Mouse (Mus musculus) 3134 (cell line): ENCODE measurements at regions not wholly inside any gene's neighbourhood (a gene's known extent, or its start where the extent isn't known, plus 50 kb on each side); places are given as distances from the start of the nearest gene placed in this dataset.

Experiments used
- DNase-seq: peaks from one replicate; pipeline ENCODE4 v3.0.0-alpha.2; 2011; ENCODE audit warnings: low spot score; ENCODE audit not compliant: insufficient read length; ENCODE audit errors: extremely low read depth

GRCm38 (mm10) chr7:115153764-115154509 is 410.4 kb downstream of the Insc start:
- no peak for DNase-seq

GRCm38 (mm10) chr7:115170023-115170422 is 426.5 kb downstream of the Insc start:
- DNase-seq: no peak

DNA sequence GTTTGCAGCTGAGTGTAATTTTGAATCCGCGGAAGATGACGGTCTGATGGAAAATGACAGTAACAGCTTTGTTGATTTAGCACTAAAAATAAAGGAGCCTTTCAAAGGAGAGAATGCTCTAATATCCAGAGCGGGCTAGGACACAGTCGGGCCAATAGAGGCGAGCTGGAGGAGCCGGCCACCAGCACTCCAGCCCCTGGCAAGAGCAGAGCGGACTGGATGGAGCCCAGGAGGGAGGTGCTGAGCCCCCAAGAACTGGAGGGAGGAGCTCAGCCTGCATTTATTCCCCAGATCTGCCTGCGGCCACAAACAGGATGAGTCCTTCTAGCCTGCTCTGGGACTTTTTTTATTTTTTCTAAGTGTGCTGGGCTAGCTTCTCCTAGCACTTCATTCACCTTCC is 426.9 kb downstream of the Insc start:
- DNase-seq: no peak

- DNase-seq: no peak
Measured at GRCm38 (mm10) chr7:115192482-115192881, 449.0 kb downstream of the Insc start.

DNA sequence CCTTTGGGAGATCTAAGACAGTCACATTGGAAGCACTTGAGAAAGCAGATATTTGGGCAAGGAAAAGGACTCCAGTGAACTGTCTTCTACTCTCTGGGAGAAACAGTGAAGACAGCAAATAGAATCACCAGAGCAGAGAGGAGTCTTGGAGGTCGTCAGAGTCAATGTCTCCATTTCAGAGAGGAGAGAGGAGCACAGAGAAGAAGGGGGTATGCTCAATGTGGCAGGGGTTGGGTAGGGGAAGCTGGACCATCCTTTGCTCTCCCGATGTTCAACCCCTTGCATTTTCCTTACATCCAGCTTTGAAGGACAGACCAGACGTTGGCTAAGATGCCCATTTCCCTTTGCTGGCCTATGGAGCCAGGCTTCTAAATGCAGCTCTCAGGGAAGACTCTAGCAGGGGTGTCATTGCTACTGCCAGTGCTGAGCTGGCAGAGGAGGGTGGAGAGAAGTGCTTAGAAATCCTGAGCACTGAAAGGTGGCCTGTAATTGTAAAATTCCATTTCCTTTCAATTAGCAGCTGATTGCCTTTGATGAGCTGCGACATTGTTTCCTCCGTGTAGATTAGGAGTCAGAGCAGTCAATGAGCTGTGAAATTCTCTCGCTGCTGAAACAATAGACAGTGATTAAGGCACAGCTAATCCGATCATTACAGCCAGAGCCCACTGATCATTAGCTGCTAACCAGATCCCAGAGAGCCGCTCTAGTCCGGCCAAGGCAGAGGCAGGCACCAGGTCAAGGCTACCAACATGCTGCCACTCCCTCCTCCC is 449.7 kb downstream of the Insc start:
- DNase-seq: no peak

DNA sequence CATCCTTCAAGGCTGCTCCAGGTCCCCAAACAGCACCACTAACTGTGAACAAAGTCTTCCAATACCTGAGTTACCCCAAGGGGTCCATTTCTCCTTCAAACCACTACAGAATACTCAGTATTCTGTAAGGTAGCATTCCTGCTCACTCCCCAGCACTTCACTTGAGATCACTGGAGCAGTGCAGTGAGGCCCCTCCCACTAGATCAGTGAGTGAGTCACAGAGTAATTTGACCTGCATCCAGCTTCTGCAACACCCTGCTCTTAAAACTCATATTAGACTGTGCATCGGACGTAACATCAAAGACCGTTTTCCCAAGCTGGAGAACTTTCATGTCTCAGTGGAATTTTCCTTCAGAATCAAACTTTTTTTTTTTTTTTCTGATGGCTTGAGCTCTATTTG is 461.4 kb downstream of the Insc start:
- DNase-seq: no peak

- no peak for DNase-seq
Measured at GRCm38 (mm10) chr7:115206479-115207134, 463.1 kb downstream of the Insc start.

DNA sequence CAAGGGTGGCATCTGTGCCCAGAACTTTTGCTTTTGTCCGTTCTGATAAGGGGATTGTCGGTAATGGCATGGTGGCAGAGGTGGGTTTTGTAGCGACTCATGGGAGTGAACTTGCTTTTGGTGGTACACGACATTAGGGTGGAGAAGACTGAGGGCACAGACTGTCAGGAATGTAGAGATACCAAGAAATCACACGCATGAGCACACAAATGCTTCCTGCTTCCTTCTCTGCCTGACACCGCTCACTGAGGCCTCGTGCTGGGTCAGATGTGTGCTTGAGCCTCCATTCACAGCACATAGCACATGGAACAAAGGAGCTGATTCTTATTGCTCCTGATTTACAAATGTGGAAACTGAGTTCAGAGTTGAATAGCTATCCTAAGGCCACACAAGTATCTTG is 465.3 kb downstream of the Insc start:
- DNase-seq: no peak

DNA sequence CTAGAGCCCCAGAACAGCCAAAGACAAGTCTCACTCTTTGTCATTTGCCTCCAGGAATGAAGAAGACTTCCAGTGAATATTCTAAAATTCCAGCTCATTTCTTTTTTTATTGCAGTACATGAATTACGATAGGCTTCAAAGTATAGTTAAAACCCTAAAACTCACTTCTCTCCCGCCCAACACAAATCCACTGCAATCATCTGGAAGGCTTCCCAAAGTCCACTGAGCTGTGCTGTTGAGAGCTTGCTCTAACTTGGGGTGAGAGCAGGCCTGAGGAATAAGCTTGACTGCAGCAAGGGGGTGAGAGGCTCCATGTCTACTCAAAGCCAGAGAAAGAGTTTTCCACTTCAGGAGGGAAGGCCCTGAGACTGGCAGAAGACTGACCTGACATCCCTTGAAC is 466.5 kb downstream of the Insc start:
- DNase-seq: no peak

GRCm38 (mm10) chr7:115216838-115217237 is 473.3 kb downstream of the Insc start:
- DNase-seq: peak; percentile 38

DNA sequence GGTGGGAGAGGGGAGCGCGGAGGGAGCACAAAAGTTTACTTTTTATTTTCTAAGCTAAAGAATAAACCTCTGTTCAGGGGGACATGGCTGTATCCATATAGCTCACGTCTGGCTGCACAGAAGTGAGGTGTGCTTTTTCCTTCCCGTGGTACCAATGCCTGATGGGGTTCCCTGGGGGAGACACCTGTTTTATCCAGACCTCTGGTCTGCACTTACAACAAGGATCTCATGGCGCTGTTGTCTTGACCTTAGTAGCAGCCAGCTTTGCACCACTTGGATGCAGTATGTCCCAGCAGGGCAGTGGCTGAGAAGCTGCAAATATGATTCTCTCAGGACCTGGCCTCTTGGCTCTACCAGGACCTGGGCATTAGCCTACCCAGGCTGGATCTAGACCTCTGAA is 473.8 kb downstream of the Insc start:
- DNase-seq: no peak

- DNase-seq: no peak
Measured at GRCm38 (mm10) chr7:115217712-115218111, 474.2 kb downstream of the Insc start.

DNA sequence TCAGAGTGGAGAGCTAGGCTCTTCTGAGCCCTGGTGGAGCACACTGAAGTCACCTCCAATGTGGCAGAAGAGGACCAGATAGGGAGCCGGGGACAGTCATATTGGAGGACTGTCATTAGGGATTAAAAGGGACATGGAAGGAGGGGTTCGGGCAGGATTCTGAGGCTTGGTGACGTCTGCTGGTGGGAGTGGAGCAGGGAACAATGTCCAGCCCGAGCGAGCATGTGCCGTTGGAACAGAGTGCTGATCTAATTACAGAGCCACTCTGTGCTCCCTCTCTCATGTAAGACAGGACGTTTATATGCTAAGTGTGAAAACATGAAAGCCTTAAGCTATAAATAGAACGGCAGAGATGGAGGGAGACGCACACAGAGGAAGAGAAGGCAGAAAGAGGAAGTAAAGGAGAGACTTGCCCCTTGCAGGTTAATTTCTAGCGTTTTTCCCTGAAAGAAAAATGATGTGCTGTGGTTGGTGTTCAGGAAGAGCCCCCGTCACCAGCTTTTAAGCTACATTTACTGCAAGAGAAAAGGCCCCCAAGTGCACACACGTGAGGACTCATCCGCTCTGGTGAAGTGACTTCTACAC is 475.2 kb downstream of the Insc start:
- DNase-seq: no peak

GRCm38 (mm10) chr7:115222642-115223041 is 479.1 kb downstream of the Insc start:
- no peak for DNase-seq

- no peak for DNase-seq
Measured at GRCm38 (mm10) chr7:115230525-115230924, 487.0 kb downstream of the Insc start.

- no peak for DNase-seq
Measured at GRCm38 (mm10) chr7:115233850-115234436, 490.4 kb downstream of the Insc start.

- no peak for DNase-seq
Measured at GRCm38 (mm10) chr7:115237131-115237530, 493.6 kb downstream of the Insc start.

- no peak for DNase-seq
Measured at GRCm38 (mm10) chr7:115251591-115252369, 508.3 kb downstream of the Insc start.

- no peak for DNase-seq
Measured at GRCm38 (mm10) chr7:115252370-115252750, 508.9 kb downstream of the Insc start.

- DNase-seq: no peak
Measured at GRCm38 (mm10) chr7:115258626-115259025, 515.1 kb downstream of the Insc start.
